Mouse (Mus musculus) liver, embryonic 16.5 days (tissue): ENCODE measurements at regions not wholly inside any gene's neighbourhood (a gene's known extent, or its start where the extent isn't known, plus 50 kb on each side); places are given as distances from the start of the nearest gene placed in this dataset.

Experiments used
- ATAC-seq: fragments of 200-750 bp; cut with Nextera tagmentation; 2 replicates; pipeline ENCODE4 v1.8.0; 2017; ENCODE audit warnings: low read depth, mild to moderate bottlenecking, moderate number of reproducible peaks, moderate library complexity
- H3K27ac ChIP-seq: fragments of 300-500 bp; sonication (generic); 2 replicates; pipeline ENCODE4 v1.5.1; 2014; ENCODE audit warnings: mild to moderate bottlenecking, low read length
- H3K27me3 ChIP-seq: fragments of 300-500 bp; sonication (generic); 2 replicates; pipeline ENCODE4 v1.6.1; 2014; ENCODE audit warnings: low read depth, low read length, mixed read lengths; ENCODE audit not compliant: control insufficient read depth, insufficient read depth
- H3K36me3 ChIP-seq: fragments of 300-500 bp; sonication (generic); 2 replicates; pipeline ENCODE4 v1.6.1; 2014; ENCODE audit warnings: mild to moderate bottlenecking; ENCODE audit not compliant: control insufficient read depth, insufficient read depth
- H3K4me1 ChIP-seq: fragments of 300-500 bp; sonication (generic); 2 replicates; pipeline ENCODE4 v1.6.1; 2014; ENCODE audit warnings: low read depth, low read length, mixed read lengths; ENCODE audit not compliant: control insufficient read depth
- H3K4me2 ChIP-seq: fragments of 300-500 bp; sonication (generic); 2 replicates; pipeline ENCODE4 v1.6.1; 2014; ENCODE audit warnings: low read depth, low read length, mixed read lengths
- H3K4me3 ChIP-seq: fragments of 300-500 bp; sonication (generic); 2 replicates; pipeline ENCODE4 v1.5.1; 2014; ENCODE audit warnings: low read depth, mild to moderate bottlenecking, low read length
- H3K9ac ChIP-seq: fragments of 300-500 bp; sonication (generic); 2 replicates; pipeline ENCODE4 v1.6.1; 2014; ENCODE audit warnings: low read depth, low read length
- H3K9me3 ChIP-seq: fragments of 300-500 bp; sonication (generic); replicated peaks from 2 replicates; pipeline ENCODE4 v1.6.1; 2016; ENCODE audit warnings: low read length; ENCODE audit not compliant: control insufficient read depth
- WGBS: fragments of 180-500 bp; shearing (Covaris S2); extraction: QIAGEN DNeasy Blood & Tissue Kit; methylation state at CpG from one replicate; pipeline ENCODE4 v1.1.7; 2014; ENCODE audit not compliant: insufficient replicate concordance; 5-methylcytosine and 5-hydroxymethylcytosine counted together

- no peaks in the 10 kb centered on the region for H3K36me3 ChIP-seq
- H3K4me3 ChIP-seq = no peak overlapping the region
- no peaks in the 10 kb centered on the region for H3K9me3 ChIP-seq
- no peaks in the 10 kb centered on the region for H3K27me3 ChIP-seq
- H3K4me1 ChIP-seq = peaks cover 10% of the 10 kb centered on the region
- no peak overlapping the region for H3K27ac ChIP-seq
- H3K4me2 ChIP-seq = no peak overlapping the region
- ATAC-seq = no peak
- H3K9ac ChIP-seq = no peak overlapping the region
- WGBS = 20% methylated on average over 2 of the region's 2 CpGs
Observed at GRCm38 (mm10) chr1:35976528-35976927, 91.7 kb upstream of the Hs6st1 start.

- H3K4me1 ChIP-seq = peaks cover 10% of the 10 kb centered on the region
- no peak overlapping the region for H3K4me3 ChIP-seq
- no peak overlapping the region for H3K9ac ChIP-seq
- 43% methylated on average over 1 of the region's 1 CpGs for WGBS
- H3K9me3 ChIP-seq = no peaks in the 10 kb centered on the region
- no peak overlapping the region for H3K4me2 ChIP-seq
- ATAC-seq = no peak
- H3K27me3 ChIP-seq = no peaks in the 10 kb centered on the region
- H3K27ac ChIP-seq = no peak overlapping the region
- no peaks in the 10 kb centered on the region for H3K36me3 ChIP-seq
Observed at GRCm38 (mm10) chr1:35978116-35978515, 90.1 kb upstream of the Hs6st1 start.

- 51% methylated on average over 4 of the region's 4 CpGs for WGBS
- ATAC-seq = no peak
- peaks cover 10% of the 10 kb centered on the region for H3K4me1 ChIP-seq
- no peaks in the 10 kb centered on the region for H3K27me3 ChIP-seq
- no peak overlapping the region for H3K4me2 ChIP-seq
- no peaks in the 10 kb centered on the region for H3K9me3 ChIP-seq
- H3K36me3 ChIP-seq = no peaks in the 10 kb centered on the region
- no peak overlapping the region for H3K9ac ChIP-seq
- no peak overlapping the region for H3K27ac ChIP-seq
- no peak overlapping the region for H3K4me3 ChIP-seq
Observed at GRCm38 (mm10) chr1:35978766-35979165, 89.4 kb upstream of the Hs6st1 start.

- peaks cover 4% of the 10 kb centered on the region; the same call in 1 of the 2 replicates for H3K4me1 ChIP-seq
- ATAC-seq = no peak
- 72% methylated on average over 4 of the region's 4 CpGs for WGBS
- no peaks in the 10 kb centered on the region for H3K36me3 ChIP-seq
- no peaks in the 10 kb centered on the region; the same call in 1 of the 2 replicates for H3K27me3 ChIP-seq
- H3K4me2 ChIP-seq = no peak overlapping the region
- H3K4me3 ChIP-seq = no peak overlapping the region
- no peak overlapping the region for H3K9ac ChIP-seq
- no peak overlapping the region for H3K27ac ChIP-seq
- H3K9me3 ChIP-seq = no peaks in the 10 kb centered on the region
Observed at GRCm38 (mm10) chr1:35981226-35981625, 87.0 kb upstream of the Hs6st1 start.

- no peak overlapping the region for H3K9ac ChIP-seq
- ATAC-seq = no peak
Observed at GRCm38 (mm10) chr1:35983361-35983760, 84.8 kb upstream of the Hs6st1 start.

GRCm38 (mm10) chr1:35985318-35985717 lies 82.9 kb upstream of the Hs6st1 start:
- WGBS = 66% methylated on average over 6 of the region's 6 CpGs
- Histone ChIP-seq H3K9me3 (no peaks in the 10 kb centered on the region), H3K4me1 (no peaks in the 10 kb centered on the region), H3K27me3 (no peaks in the 10 kb centered on the region; the same call in 1 of the 2 replicates), H3K9ac (no peak overlapping the region), H3K4me3 (no peak overlapping the region), H3K27ac (no peak overlapping the region), H3K36me3 (no peaks in the 10 kb centered on the region), H3K4me2 (no peak overlapping the region)
- no peak for ATAC-seq

More at GRCm38 (mm10) chr1:35983361-35983760, 84.8 kb upstream of the Hs6st1 start:
- H3K27ac ChIP-seq = no peak overlapping the region
- H3K4me3 ChIP-seq = no peak overlapping the region
- 44% methylated on average over 3 of the region's 3 CpGs for WGBS
- H3K27me3 ChIP-seq = no peaks in the 10 kb centered on the region; the same call in 1 of the 2 replicates
- H3K9me3 ChIP-seq = no peaks in the 10 kb centered on the region
- H3K4me1 ChIP-seq = no peaks in the 10 kb centered on the region
- H3K4me2 ChIP-seq = no peak overlapping the region
- no peaks in the 10 kb centered on the region for H3K36me3 ChIP-seq

GRCm38 (mm10) chr1:35986666-35987065 lies 81.5 kb upstream of the Hs6st1 start:
- ATAC-seq = no peak
- H3K9me3 ChIP-seq = no peaks in the 10 kb centered on the region
- H3K27ac ChIP-seq = no peak overlapping the region
- no peak overlapping the region for H3K4me2 ChIP-seq
- WGBS = 65% methylated on average over 8 of the region's 8 CpGs
- H3K36me3 ChIP-seq = no peaks in the 10 kb centered on the region
- H3K4me3 ChIP-seq = no peak overlapping the region
- H3K9ac ChIP-seq = no peak overlapping the region
- H3K27me3 ChIP-seq = no peaks in the 10 kb centered on the region; the same call in 1 of the 2 replicates
- no peaks in the 10 kb centered on the region for H3K4me1 ChIP-seq

- Histone ChIP-seq H3K4me1 (no peaks in the 10 kb centered on the region), H3K9ac (no peak overlapping the region), H3K9me3 (no peaks in the 10 kb centered on the region), H3K4me3 (no peak overlapping the region), H3K36me3 (no peaks in the 10 kb centered on the region), H3K27me3 (no peaks in the 10 kb centered on the region), H3K27ac (no peak overlapping the region), H3K4me2 (no peak overlapping the region)
- no peak for ATAC-seq
- 75% methylated on average over 8 of the region's 8 CpGs for WGBS
Observed at GRCm38 (mm10) chr1:35992227-35992909, 75.8 kb upstream of the Hs6st1 start.

- Histone ChIP-seq H3K27me3 (no peaks in the 10 kb centered on the region), H3K4me2 (no peak overlapping the region), H3K36me3 (no peaks in the 10 kb centered on the region), H3K9ac (no peak overlapping the region), H3K4me3 (no peak overlapping the region), H3K9me3 (no peaks in the 10 kb centered on the region), H3K27ac (no peak overlapping the region), H3K4me1 (no peaks in the 10 kb centered on the region)
- 44% methylated on average over 3 of the region's 3 CpGs for WGBS
- no peak for ATAC-seq
Observed at GRCm38 (mm10) chr1:35992937-35993336, 75.3 kb upstream of the Hs6st1 start.
